Mouse (Mus musculus) forebrain, embryonic 14.5 days (tissue): ENCODE results near the gene Ppp1r3d. TPM values are rescaled to one million over a fixed set of nuclear protein-coding genes. Genes with fewer than 3 reads are reported as not detected.

Experiments used
- ATAC-seq: fragments of 200-750 bp; cut with Nextera tagmentation; 2 replicates; pipeline ENCODE4 v1.8.0; 2017; ENCODE audit warnings: mild to moderate bottlenecking, moderate library complexity
- DNase-seq: peaks from one replicate; pipeline ENCODE4 v3.0.0-alpha.2; 2015; ENCODE audit warnings: low spot score
- H3K27ac ChIP-seq: fragments of 300-500 bp; sonication (generic); 2 replicates; pipeline ENCODE4 v1.5.1; 2014; ENCODE audit warnings: low read depth, mild to moderate bottlenecking, control low read depth, low read length, moderate library complexity
- H3K27me3 ChIP-seq: fragments of 300-500 bp; sonication (generic); replicated peaks from 2 replicates; pipeline ENCODE4 v1.6.1; 2014; ENCODE audit warnings: low read length, control low read depth, mixed read lengths; ENCODE audit not compliant: control insufficient read depth, insufficient read depth
- H3K36me3 ChIP-seq: fragments of 300-500 bp; sonication (generic); 2 replicates; pipeline ENCODE4 v1.6.1; 2014; ENCODE audit warnings: low read length, control low read depth; ENCODE audit not compliant: control insufficient read depth, insufficient read depth
- H3K4me1 ChIP-seq: fragments of 300-500 bp; sonication (generic); 2 replicates; pipeline ENCODE4 v1.6.1; 2014; ENCODE audit warnings: antibody characterized with exemption, low read length, control low read depth; ENCODE audit not compliant: control insufficient read depth, insufficient read depth
- H3K4me2 ChIP-seq: fragments of 300-500 bp; sonication (generic); 2 replicates; pipeline ENCODE4 v1.6.1; 2014; ENCODE audit warnings: mild to moderate bottlenecking, control low read depth, low read length
- H3K4me3 ChIP-seq: fragments of 300-500 bp; sonication (generic); 2 replicates; pipeline ENCODE4 v1.5.1; 2014; ENCODE audit warnings: low read depth, low read length, control low read depth
- H3K9ac ChIP-seq: fragments of 300-500 bp; sonication (generic); 2 replicates; pipeline ENCODE4 v1.6.1; 2014; ENCODE audit warnings: mild to moderate bottlenecking, low read length, control low read depth, moderate library complexity
- H3K9me3 ChIP-seq: fragments of 300-500 bp; sonication (generic); replicated peaks from 2 replicates; pipeline ENCODE4 v1.6.1; 2016; ENCODE audit warnings: low read length, control low read depth, mixed read lengths; ENCODE audit not compliant: control insufficient read depth
- WGBS: fragments of 180-500 bp; shearing (Covaris S2); extraction: QIAGEN DNeasy Blood & Tissue Kit; methylation state at CpG from one replicate; pipeline ENCODE4 v1.1.7; 2014; 5-methylcytosine and 5-hydroxymethylcytosine counted together
- polyA plus RNA-seq: library from polyadenylated mRNA; unstranded; fragments of >200 nt; fragmentation: Nextera tagmentation; extraction: Ambion mirVana; gene quantifications from 2 replicates; pipeline ENCODE4 v1.2.1, GENCODE M21; 2014

Ppp1r3d gene
- polyA plus RNA-seq, 1 experiment from 2014 or later, result 1.1 TPM

- Histone ChIP-seq H3K36me3 (no peaks in the 10 kb centered on the region), H3K27ac (no peak overlapping the region), H3K4me2 (no peak overlapping the region), H3K9me3 (no peaks in the 10 kb centered on the region), H3K4me3 (no peak overlapping the region), H3K27me3 (peaks cover 10% of the 10 kb centered on the region), H3K9ac (no peak overlapping the region), H3K4me1 (peaks cover 7% of the 10 kb centered on the region)
- ATAC-seq (no peak), DNase-seq (no peak)
- 84% methylated on average over 6 of the region's 6 CpGs for WGBS
Observed at GRCm38 (mm10) chr2:178410286-178410685, 4.0 kb downstream of the Ppp1r3d start.

DNA sequence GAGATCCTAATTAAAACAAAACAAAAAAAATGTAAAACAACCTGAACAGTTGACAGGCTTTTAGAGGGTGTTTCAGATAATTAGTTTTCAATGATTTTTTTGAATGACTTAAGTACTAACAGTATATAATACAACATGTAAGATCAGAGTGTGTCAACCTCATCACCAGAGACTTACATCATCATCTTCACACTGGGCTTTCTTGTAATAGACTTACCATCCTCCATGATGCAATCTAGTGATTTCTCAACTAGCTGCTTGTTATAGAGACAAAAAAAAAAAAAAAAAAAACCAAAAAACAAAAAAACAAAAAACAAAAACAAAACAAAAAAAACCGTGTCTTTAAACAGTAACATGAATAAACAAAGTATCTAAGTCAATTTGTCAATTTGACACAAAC is 5.2 kb downstream of the Ppp1r3d start:
- DNase-seq, result no peak
- no peak overlapping the region for H3K27ac ChIP-seq
- H3K4me2 ChIP-seq, result no peak overlapping the region
- H3K27me3 ChIP-seq, result peaks cover 10% of the 10 kb centered on the region
- H3K36me3 ChIP-seq, result no peaks in the 10 kb centered on the region
- no peak for ATAC-seq
- no peaks in the 10 kb centered on the region for H3K4me1 ChIP-seq
- 72% methylated on average over 1 of the region's 1 CpGs for WGBS
- H3K9me3 ChIP-seq, result no peaks in the 10 kb centered on the region
- H3K9ac ChIP-seq, result no peak overlapping the region
- no peak overlapping the region for H3K4me3 ChIP-seq

GRCm38 (mm10) chr2:178407053-178407815 is 7.0 kb downstream of the Ppp1r3d start, which contains the start of gene Sycp2:
TSS of gene Sycp2 (minus strand) at chr2:178407685.
- no peaks in the 10 kb centered on the region for H3K9me3 ChIP-seq
- DNase-seq (no peak), ATAC-seq (no peak)
- H3K4me3 ChIP-seq, result no peak within 1 kb of the TSS
- H3K4me1 ChIP-seq, result no peaks in the 10 kb centered on the region
- no peaks in the 10 kb centered on the region for H3K36me3 ChIP-seq
- no peaks in the 10 kb centered on the region for H3K27me3 ChIP-seq
- no peak within 1 kb of the TSS for H3K9ac ChIP-seq
- no peak within 1 kb of the TSS for H3K4me2 ChIP-seq
- no peak within 1 kb of the TSS for H3K27ac ChIP-seq
- WGBS, result 90% methylated on average over 52 of the region's 52 CpGs

Other genes starting within 250 kb of the Ppp1r3d start
- gene Sycp2, start 6.8 kb downstream of the Ppp1r3d start, polyA plus RNA-seq, result 0.09 and 0.14 TPM in 2 replicates
- 3.9 and 4.3 TPM in 2 replicates for gene Fam217b, start 52 bp upstream of the Ppp1r3d start, polyA plus RNA-seq
- gene Cdh26, start 16.1 kb upstream of the Ppp1r3d start, polyA plus RNA-seq, result 0.11 and 0.47 TPM in 2 replicates